Mouse (Mus musculus) embryonic facial prominence, embryonic 11.5 days (tissue): ENCODE measurements around the gene Pacrg. TPM values are rescaled to one million over a fixed set of nuclear protein-coding genes. Genes with fewer than 3 reads are reported as not detected.

Experiments
- ATAC-seq: fragments of 200-750 bp; cut with Nextera tagmentation; replicated peaks from 2 replicates; pipeline ENCODE4 v1.8.0; 2017; ENCODE audit warnings: low read depth; ENCODE audit not compliant: insufficient number of reproducible peaks, low FRiP score, low TSS enrichment
- DNase-seq: peaks from one replicate; pipeline ENCODE4 v3.0.0-alpha.2; 2015; ENCODE audit warnings: low spot score
- H3K27ac ChIP-seq: fragments of 300-500 bp; sonication (generic); replicated peaks from 2 replicates; pipeline ENCODE4 v1.5.1; 2014; ENCODE audit warnings: mild to moderate bottlenecking, low read depth, low read length, control low read depth
- H3K27me3 ChIP-seq: fragments of 300-500 bp; sonication (generic); 2 replicates; pipeline ENCODE4 v1.6.1; 2014; ENCODE audit warnings: mild to moderate bottlenecking, low read length, moderate library complexity, mixed read lengths; ENCODE audit not compliant: control insufficient read depth, insufficient read depth
- H3K36me3 ChIP-seq: fragments of 300-500 bp; sonication (generic); replicated peaks from 2 replicates; pipeline ENCODE4 v1.6.1; 2014; ENCODE audit warnings: low read depth, mild to moderate bottlenecking, low read length, moderate library complexity, mixed read lengths; ENCODE audit not compliant: control insufficient read depth, insufficient read depth
- H3K4me1 ChIP-seq: fragments of 300-500 bp; sonication (generic); 2 replicates; pipeline ENCODE4 v1.6.1; 2014; ENCODE audit warnings: low read length, mixed read lengths; ENCODE audit not compliant: control insufficient read depth, insufficient read depth
- H3K4me2 ChIP-seq: fragments of 300-500 bp; sonication (generic); 2 replicates; pipeline ENCODE4 v1.6.1; 2014; ENCODE audit warnings: low read depth, mild to moderate bottlenecking, control low read depth, low read length, moderate library complexity
- H3K4me3 ChIP-seq: fragments of 300-500 bp; sonication (generic); 2 replicates; pipeline ENCODE4 v1.5.1; 2014; ENCODE audit warnings: low read depth, low read length, control low read depth
- H3K9ac ChIP-seq: fragments of 300-500 bp; sonication (generic); replicated peaks from 2 replicates; pipeline ENCODE4 v1.6.1; 2014; ENCODE audit warnings: mild to moderate bottlenecking, control low read depth, low read length
- H3K9me3 ChIP-seq: fragments of 300-500 bp; sonication (generic); replicated peaks from 2 replicates; pipeline ENCODE4 v1.6.1; 2016; ENCODE audit warnings: mild to moderate bottlenecking, low read length, inconsistent platforms, mixed read lengths; ENCODE audit not compliant: control insufficient read depth
- WGBS: fragments of 180-500 bp; shearing (Covaris S2); extraction: QIAGEN DNeasy Blood & Tissue Kit; methylation state at CpG from one replicate; pipeline ENCODE4 v1.1.7; 2014; 5-methylcytosine and 5-hydroxymethylcytosine counted together
- polyA plus RNA-seq: library from polyadenylated mRNA; unstranded; fragments of >200 nt; fragmentation: Nextera tagmentation; extraction: Ambion mirVana; gene quantifications from 2 replicates; pipeline ENCODE4 v1.2.1, GENCODE M21; 2014

Pacrg gene
- polyA plus RNA-seq, 1 experiment from 2014 or later, result 3.0 TPM

DNA sequence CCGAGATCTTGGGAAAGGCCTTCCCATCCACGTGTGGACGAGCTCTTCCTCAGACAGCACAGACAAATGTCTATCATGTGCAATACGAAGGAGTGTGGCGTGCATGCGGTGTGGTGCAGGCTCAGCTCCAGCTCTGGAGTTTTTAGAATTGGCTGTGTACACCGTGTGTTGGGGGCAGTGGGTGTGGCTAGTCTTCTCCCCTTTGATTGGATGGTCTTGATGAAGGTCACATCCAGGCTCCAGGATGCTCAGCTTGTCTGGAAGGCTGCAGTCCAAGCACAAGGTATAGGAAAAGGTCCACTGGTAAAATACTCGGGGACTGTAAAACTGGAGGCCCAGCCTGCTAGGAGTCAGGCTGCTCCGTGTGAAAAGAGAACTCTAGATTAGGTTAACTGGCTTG is 450.4 kb downstream of the Pacrg start:
- Histone ChIP-seq H3K27me3 (no peaks in the 10 kb centered on the region), H3K4me3 (no peak overlapping the region), H3K9ac (no peak overlapping the region), H3K9me3 (no peaks in the 10 kb centered on the region), H3K4me1 (no peaks in the 10 kb centered on the region), H3K36me3 (no peaks in the 10 kb centered on the region), H3K4me2 (no peak overlapping the region), H3K27ac (peak overlapping the region; percentile 65)
- 87% methylated on average over 9 of the region's 9 CpGs for WGBS
- no peak for ATAC-seq
- DNase-seq, result no peak

DNA sequence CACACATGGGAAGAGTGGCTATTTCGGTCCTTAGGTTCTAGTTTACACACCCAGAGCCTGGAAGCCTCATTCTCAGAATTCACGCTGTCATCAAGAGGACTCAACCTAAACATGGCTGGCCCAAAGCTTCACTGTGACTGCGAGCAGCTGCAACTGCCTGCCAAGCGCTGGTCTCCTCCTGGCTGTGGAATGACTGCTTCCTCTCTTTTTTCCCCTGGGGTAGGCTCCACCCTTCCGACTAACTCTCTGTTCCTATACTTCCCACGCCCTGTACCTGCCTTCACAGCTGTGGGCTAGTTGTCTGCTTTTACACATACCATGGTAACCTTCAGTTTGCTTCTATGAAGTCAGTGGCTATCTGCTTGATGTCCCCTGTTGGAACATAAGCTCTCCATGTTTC is 453.6 kb downstream of the Pacrg start:
- no peak for ATAC-seq
- no peak for DNase-seq
- H3K4me1 ChIP-seq, result no peaks in the 10 kb centered on the region

DNA sequence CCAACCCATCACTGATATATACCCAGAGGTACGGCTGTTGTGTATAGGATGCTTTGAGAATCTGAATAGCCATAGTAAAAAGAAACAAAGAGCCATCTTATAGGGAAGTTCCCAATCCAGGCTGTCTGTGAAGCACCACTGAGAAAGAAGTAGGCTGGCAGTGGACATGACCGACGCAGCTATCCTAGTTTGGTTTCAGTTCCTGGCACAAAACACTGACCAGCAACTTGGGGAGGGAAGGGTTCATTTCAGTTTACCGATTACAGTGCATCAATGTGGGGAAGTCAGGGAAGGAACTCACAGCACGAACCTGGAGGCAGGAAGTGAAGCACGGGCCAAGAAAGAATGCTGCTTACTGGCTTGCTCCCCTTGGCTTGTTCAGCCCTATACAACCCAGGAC is 456.7 kb downstream of the Pacrg start:
- WGBS, result 88% methylated on average over 6 of the region's 6 CpGs
- no peak overlapping the region for H3K4me3 ChIP-seq

More for the DNA sequence above, 453.6 kb downstream of the Pacrg start:
- WGBS, result 75% methylated on average over 6 of the region's 6 CpGs
- no peaks in the 10 kb centered on the region for H3K9me3 ChIP-seq
- no peaks in the 10 kb centered on the region for H3K36me3 ChIP-seq
- no peak overlapping the region for H3K4me3 ChIP-seq
- H3K27me3 ChIP-seq, result no peaks in the 10 kb centered on the region
- H3K27ac ChIP-seq, result no peak overlapping the region
- no peak overlapping the region for H3K4me2 ChIP-seq
- H3K9ac ChIP-seq, result no peak overlapping the region

DNA sequence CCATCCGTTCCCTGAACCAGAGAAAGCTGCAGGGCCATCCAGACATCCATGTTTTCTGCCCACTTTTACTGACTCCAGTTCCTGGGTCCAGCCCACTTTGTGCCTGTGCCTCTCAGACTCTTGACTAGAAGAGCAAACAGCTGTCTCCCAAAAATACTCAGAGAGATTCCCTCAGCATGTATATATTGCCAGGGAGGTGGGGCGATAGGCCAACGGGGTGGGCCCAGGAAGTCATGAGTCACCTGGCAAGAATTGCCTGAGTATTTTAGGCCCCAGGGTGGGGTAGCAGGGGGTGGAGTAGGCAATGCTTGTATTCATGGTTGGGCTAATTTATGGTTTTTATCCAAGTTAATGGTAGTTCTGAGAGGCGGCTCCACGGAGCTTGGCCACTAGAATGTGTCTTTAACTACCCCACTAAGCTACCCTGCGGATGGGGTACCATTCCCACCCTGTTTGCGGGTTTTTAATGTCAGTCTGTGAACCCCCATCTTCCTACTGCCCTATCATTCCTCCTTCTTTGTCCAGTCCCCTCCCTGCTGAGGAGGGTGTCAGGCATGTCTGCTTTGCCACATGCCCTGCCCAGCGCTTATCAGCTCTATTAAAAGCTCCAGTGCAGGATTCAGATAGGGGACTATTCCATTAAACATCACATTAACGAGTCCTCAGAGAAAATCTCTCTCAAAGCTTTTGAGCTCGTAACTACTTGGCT is 461.5 kb downstream of the Pacrg start:
- no peak overlapping the region for H3K27ac ChIP-seq
- no peaks in the 10 kb centered on the region for H3K4me1 ChIP-seq
- DNase-seq (no peak), ATAC-seq (no peak)
- H3K4me2 ChIP-seq, result no peak overlapping the region
- no peaks in the 10 kb centered on the region for H3K36me3 ChIP-seq
- no peaks in the 10 kb centered on the region for H3K27me3 ChIP-seq
- WGBS, result 88% methylated on average over 10 of the region's 10 CpGs
- H3K9me3 ChIP-seq, result no peaks in the 10 kb centered on the region
- H3K4me3 ChIP-seq, result no peak overlapping the region
- H3K9ac ChIP-seq, result no peak overlapping the region

More for the DNA sequence above, 456.7 kb downstream of the Pacrg start:
- no peaks in the 10 kb centered on the region for H3K36me3 ChIP-seq
- H3K27ac ChIP-seq, result no peak overlapping the region
- DNase-seq (no peak), ATAC-seq (no peak)
- H3K4me1 ChIP-seq, result no peaks in the 10 kb centered on the region
- H3K9ac ChIP-seq, result no peak overlapping the region
- no peak overlapping the region for H3K4me2 ChIP-seq
- H3K27me3 ChIP-seq, result no peaks in the 10 kb centered on the region
- H3K9me3 ChIP-seq, result no peaks in the 10 kb centered on the region

DNA sequence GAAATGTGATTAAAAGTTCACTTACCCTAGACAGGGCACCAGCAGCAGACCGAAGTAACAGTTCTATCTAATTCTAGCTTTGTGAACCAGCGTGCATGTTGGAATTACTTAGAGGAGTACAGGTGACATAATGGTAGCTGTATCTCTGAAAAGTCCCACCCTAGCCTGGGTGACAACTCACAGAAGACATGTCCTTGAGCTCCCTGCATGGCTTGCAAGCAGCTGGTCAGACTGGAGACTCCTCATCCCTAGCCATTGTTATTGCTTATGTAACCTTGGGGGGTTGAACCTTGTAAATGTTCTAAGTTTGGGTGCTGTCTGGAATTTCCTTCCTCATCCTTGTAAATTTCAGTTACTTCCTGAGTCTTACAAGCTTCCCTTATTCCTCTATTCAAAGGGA is 462.5 kb downstream of the Pacrg start:
- Histone ChIP-seq H3K36me3 (no peaks in the 10 kb centered on the region), H3K27ac (no peak overlapping the region), H3K9me3 (no peaks in the 10 kb centered on the region), H3K27me3 (no peaks in the 10 kb centered on the region), H3K9ac (no peak overlapping the region), H3K4me2 (no peak overlapping the region), H3K4me3 (no peak overlapping the region), H3K4me1 (no peaks in the 10 kb centered on the region)
- WGBS, result 92% methylated on average over 2 of the region's 2 CpGs
- ATAC-seq (no peak), DNase-seq (no peak)

DNA sequence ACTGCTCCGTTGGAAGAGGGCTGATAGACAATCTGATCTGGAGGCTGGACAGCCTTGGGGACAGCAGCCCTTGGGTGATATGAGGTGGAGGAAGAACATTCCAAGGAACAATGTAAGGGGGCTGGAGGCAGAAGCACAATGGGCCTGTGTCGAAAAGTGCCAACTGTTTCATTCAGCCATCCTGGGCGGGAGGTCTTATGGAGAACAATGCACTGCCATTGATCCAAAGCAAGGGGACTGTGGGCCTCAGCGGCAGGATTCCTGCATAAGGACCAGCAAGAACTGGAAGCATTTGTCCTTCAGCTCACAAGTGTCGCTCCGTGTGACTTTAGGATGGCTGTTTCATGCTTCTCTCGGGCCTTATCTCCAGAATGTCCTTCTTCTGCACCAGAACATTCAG is 465.8 kb downstream of the Pacrg start:
- Histone ChIP-seq H3K27me3 (no peaks in the 10 kb centered on the region), H3K9ac (no peak overlapping the region), H3K36me3 (no peaks in the 10 kb centered on the region), H3K4me1 (no peaks in the 10 kb centered on the region), H3K27ac (no peak overlapping the region), H3K4me2 (no peak overlapping the region), H3K4me3 (no peak overlapping the region), H3K9me3 (no peaks in the 10 kb centered on the region)
- ATAC-seq (no peak), DNase-seq (no peak)
- WGBS, result 31% methylated on average over 7 of the region's 7 CpGs

DNA sequence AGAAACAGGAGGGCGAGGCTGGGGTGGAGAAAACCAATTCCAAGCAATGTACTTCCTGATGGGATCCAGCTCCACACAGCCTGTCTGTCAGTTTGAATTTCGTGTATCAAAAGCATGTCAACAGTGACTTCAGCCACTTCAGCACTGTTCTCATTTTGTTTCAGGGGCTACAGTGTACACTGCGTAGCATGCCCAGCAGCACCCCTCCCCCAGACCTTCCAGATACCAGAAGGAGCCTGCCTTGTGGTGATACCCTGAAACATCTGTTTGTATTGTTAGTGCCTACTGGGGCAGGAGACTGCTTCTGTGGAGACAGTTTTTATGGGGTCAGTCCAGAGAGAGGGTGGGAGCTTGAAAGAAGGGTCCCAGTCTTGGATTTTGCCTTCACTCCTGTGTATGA is 466.4 kb downstream of the Pacrg start:
- no peaks in the 10 kb centered on the region for H3K4me1 ChIP-seq
- H3K4me3 ChIP-seq, result no peak overlapping the region
- H3K27me3 ChIP-seq, result no peaks in the 10 kb centered on the region
- no peaks in the 10 kb centered on the region for H3K9me3 ChIP-seq
- DNase-seq (no peak), ATAC-seq (no peak; the same call in 1 of the 2 replicates)
- WGBS, result 56% methylated on average over 3 of the region's 3 CpGs
- H3K27ac ChIP-seq, result no peak overlapping the region
- no peak overlapping the region for H3K9ac ChIP-seq
- H3K4me2 ChIP-seq, result no peak overlapping the region
- no peaks in the 10 kb centered on the region for H3K36me3 ChIP-seq

DNA sequence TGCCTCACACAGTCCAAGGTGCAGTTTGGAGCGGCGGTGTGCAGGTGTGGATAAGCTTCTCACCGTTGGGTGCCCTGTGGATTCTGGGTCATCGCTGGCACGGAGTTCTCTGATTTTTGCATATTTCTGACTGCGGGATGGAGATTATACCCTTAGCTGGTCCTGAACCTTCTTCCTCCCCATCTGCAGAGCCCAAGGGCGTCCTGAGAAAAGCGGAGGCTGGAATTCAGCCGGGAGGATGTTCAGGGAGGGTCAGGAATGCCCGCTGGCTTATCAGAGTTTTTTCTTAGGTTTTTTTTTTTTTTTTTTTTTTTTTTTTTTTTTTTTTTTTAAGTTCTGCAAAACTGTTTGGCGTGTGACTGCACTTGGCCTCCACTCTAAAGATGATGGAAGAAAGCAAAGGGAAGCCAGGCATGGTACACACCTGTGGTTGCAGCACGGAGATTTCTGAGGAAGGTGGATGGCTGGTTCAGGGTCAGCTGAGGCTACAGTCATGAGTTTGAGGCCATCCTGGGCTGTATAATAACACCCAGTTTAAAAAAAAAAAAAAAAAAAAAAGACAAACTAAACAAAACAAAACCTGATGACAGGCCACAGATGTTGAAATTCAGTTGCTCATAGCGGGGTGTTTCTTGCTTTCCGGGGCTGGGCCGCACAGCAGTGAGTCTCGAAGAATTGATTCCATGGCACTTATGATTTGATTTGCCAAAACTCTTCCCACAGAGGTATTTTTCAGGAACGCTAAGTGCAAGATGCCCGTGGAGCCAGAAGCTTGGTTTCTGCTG is 467.9 kb downstream of the Pacrg start:
- Histone ChIP-seq H3K9ac (no peak overlapping the region), H3K4me1 (no peaks in the 10 kb centered on the region), H3K4me2 (no peak overlapping the region), H3K4me3 (no peak overlapping the region), H3K27ac (no peak overlapping the region), H3K9me3 (no peaks in the 10 kb centered on the region), H3K36me3 (no peaks in the 10 kb centered on the region), H3K27me3 (no peaks in the 10 kb centered on the region)
- DNase-seq (no peak), ATAC-seq (no peak)
- WGBS, result 58% methylated on average over 18 of the region's 18 CpGs
